Mouse (Mus musculus) intestine, postnatal 0 days (tissue): ENCODE results near the gene Ambra1. TPM values are rescaled to one million over a fixed set of nuclear protein-coding genes. Genes with fewer than 3 reads are reported as not detected.
A peak's percentile ranks its signal among the peaks of the same experiment; 100 is the strongest.

Source experiments
- ATAC-seq: fragments of 200-750 bp; cut with Nextera tagmentation; 2 replicates; pipeline ENCODE4 v1.8.0; 2017; ENCODE audit warnings: mild to moderate bottlenecking, moderate TSS enrichment, moderate library complexity
- H3K27ac ChIP-seq: fragments of 300-500 bp; sonication (generic); 2 replicates; pipeline ENCODE4 v1.5.1; 2014; ENCODE audit warnings: mild to moderate bottlenecking, low read depth, low read length, moderate library complexity
- H3K27me3 ChIP-seq: fragments of 300-500 bp; sonication (generic); replicated peaks from 2 replicates; pipeline ENCODE4 v1.6.1; 2014; ENCODE audit warnings: low read length, mixed read lengths; ENCODE audit not compliant: control insufficient read depth, insufficient read depth
- H3K36me3 ChIP-seq: fragments of 300-500 bp; sonication (generic); 2 replicates; pipeline ENCODE4 v1.6.1; 2014; ENCODE audit warnings: mild to moderate bottlenecking, moderate library complexity; ENCODE audit not compliant: control insufficient read depth, insufficient read depth
- H3K4me1 ChIP-seq: fragments of 300-500 bp; sonication (generic); replicated peaks from 2 replicates; pipeline ENCODE4 v1.6.1; 2014; ENCODE audit warnings: antibody characterized with exemption, low read length, mixed read lengths; ENCODE audit not compliant: control insufficient read depth, insufficient read depth
- H3K4me2 ChIP-seq: fragments of 300-500 bp; sonication (generic); replicated peaks from 2 replicates; pipeline ENCODE4 v1.6.1; 2014; ENCODE audit warnings: low read depth, mild to moderate bottlenecking, moderate library complexity
- H3K4me3 ChIP-seq: fragments of 300-500 bp; sonication (generic); 2 replicates; pipeline ENCODE4 v1.5.1; 2014; ENCODE audit warnings: low read depth, low read length
- H3K9ac ChIP-seq: fragments of 300-500 bp; sonication (generic); 2 replicates; pipeline ENCODE4 v1.6.1; 2014; ENCODE audit warnings: mild to moderate bottlenecking, low read depth, low read length
- H3K9me3 ChIP-seq: fragments of 300-500 bp; sonication (generic); 2 replicates; pipeline ENCODE4 v1.6.1; 2016; ENCODE audit warnings: mixed run types; ENCODE audit not compliant: control insufficient read depth
- CTCF ChIP-seq: sonication (generic); IDR thresholded peaks from 2 replicates; pipeline ENCODE4 v1.5.1; 2016; ENCODE audit warnings: low read depth, mild to moderate bottlenecking, control low read depth, antibody characterized with exemption, moderate library complexity
- WGBS: fragments of 180-500 bp; shearing (Covaris S2); extraction: QIAGEN DNeasy Blood & Tissue Kit; methylation state at CpG from one replicate; pipeline ENCODE4 v1.1.7; 2014; 5-methylcytosine and 5-hydroxymethylcytosine counted together
- polyA plus RNA-seq: library from polyadenylated mRNA; unstranded; fragments of >200 nt; fragmentation: Nextera tagmentation; extraction: Ambion mirVana; gene quantifications from 2 replicates; pipeline ENCODE4 v1.2.1, GENCODE M21; 2015

Gene Ambra1
- polyA plus RNA-seq, 1 experiment from 2014 or later = 5.5 TPM

DNA sequence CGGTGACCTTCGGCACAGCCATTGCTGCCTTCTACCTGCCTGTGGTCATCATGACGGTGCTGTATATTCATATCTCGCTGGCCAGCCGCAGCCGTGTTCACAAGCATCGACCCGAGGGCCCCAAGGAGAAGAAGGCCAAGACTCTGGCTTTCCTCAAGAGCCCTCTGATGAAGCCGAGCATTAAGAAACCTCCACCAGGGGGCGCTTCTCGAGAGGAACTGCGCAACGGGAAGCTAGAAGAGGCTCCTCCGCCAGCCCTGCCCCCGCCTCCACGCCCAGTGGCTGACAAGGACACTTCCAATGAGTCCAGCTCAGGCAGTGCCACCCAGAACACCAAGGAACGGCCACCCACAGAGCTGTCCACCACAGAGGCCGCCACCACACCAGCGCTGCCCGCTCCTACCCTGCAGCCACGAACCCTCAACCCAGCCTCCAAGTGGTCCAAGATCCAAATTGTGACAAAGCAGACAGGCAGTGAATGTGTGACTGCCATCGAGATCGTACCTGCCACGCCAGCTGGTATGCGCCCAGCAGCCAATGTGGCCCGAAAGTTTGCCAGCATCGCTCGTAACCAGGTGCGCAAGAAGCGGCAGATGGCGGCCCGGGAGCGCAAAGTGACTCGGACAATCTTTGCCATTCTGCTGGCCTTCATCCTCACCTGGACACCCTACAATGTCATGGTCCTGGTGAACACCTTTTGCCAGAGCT, 198.0 kb downstream of the Ambra1 start:
- TF ChIP-seq CTCF = peak; percentile 82
- Histone ChIP-seq H3K4me1 (peaks cover 15% of the 10 kb centered on the region), H3K27me3 (peaks cover 14% of the 10 kb centered on the region), H3K4me3 (no peak overlapping the region), H3K36me3 (0 out of 2 replicates have a peak, but pooled peaks cover 3% of the 10 kb centered on the region), H3K27ac (no peak overlapping the region), H3K9ac (no peak overlapping the region), H3K4me2 (peak overlapping the region; percentile 51), H3K9me3 (no peaks in the 10 kb centered on the region)
- WGBS = 41% methylated on average over 34 of the region's 34 CpGs
- peak; percentile 18; the same call in 1 of the 2 replicates for ATAC-seq

GRCm38 (mm10) chr2:91928534-91929350, 198.8 kb downstream of the Ambra1 start:
- WGBS = 74% methylated on average over 23 of the region's 23 CpGs
- peaks cover 7% of the 10 kb centered on the region for H3K27me3 ChIP-seq
- peaks cover 7% of the 10 kb centered on the region for H3K4me1 ChIP-seq
- no peak overlapping the region for H3K27ac ChIP-seq
- no peak overlapping the region for H3K4me2 ChIP-seq
- H3K9me3 ChIP-seq = no peaks in the 10 kb centered on the region
- H3K4me3 ChIP-seq = no peak overlapping the region
- H3K36me3 ChIP-seq = peaks cover 10% of the 10 kb centered on the region
- no peak overlapping the region for H3K9ac ChIP-seq
- no peak; the same call in 1 of the 2 replicates for TF ChIP-seq CTCF
- ATAC-seq = no peak

- Histone ChIP-seq H3K36me3 (peaks cover 17% of the 10 kb centered on the region), H3K9me3 (no peaks in the 10 kb centered on the region), H3K27me3 (peaks cover 6% of the 10 kb centered on the region; the same call in 1 of the 2 replicates), H3K4me3 (no peak overlapping the region), H3K9ac (no peak overlapping the region), H3K4me2 (no peak overlapping the region), H3K4me1 (peaks cover 6% of the 10 kb centered on the region; the same call in 1 of the 2 replicates), H3K27ac (no peak overlapping the region)
- no peak for ATAC-seq
- whole genome bisulfite sequencing = 73% methylated on average over 3 of the region's 3 CpGs
- TF ChIP-seq CTCF = no peak
Observed at GRCm38 (mm10) chr2:91929455-91929854, 199.5 kb downstream of the Ambra1 start.

- no peak overlapping the region for H3K27ac ChIP-seq
- no peak overlapping the region; the same call in 1 of the 2 replicates for H3K4me3 ChIP-seq
- peaks cover 22% of the 10 kb centered on the region for H3K36me3 ChIP-seq
- peak overlapping the region; percentile 65 for H3K4me2 ChIP-seq
- no peaks in the 10 kb centered on the region for H3K9me3 ChIP-seq
- no peak for ATAC-seq
- peaks cover 6% of the 10 kb centered on the region; the same call in 1 of the 2 replicates for H3K4me1 ChIP-seq
- peak; percentile 84 for TF ChIP-seq CTCF
- WGBS = 23% methylated on average over 12 of the region's 12 CpGs
- no peak overlapping the region for H3K9ac ChIP-seq
- peaks cover 2% of the 10 kb centered on the region; the same call in 1 of the 2 replicates for H3K27me3 ChIP-seq
Observed at GRCm38 (mm10) chr2:91929936-91930335, 200.0 kb downstream of the Ambra1 start.

GRCm38 (mm10) chr2:91930761-91931291, 200.9 kb downstream of the Ambra1 start:
- H3K36me3 ChIP-seq = peaks cover 31% of the 10 kb centered on the region
- H3K4me2 ChIP-seq = peak overlapping the region; percentile 65
- peak overlapping the region; percentile 49 for H3K4me3 ChIP-seq
- H3K4me1 ChIP-seq = peaks cover 6% of the 10 kb centered on the region; the same call in 1 of the 2 replicates
- WGBS = 10% methylated on average over 22 of the region's 23 CpGs
- no peaks in the 10 kb centered on the region for H3K9me3 ChIP-seq
- H3K9ac ChIP-seq = peak overlapping the region; percentile 56
- H3K27ac ChIP-seq = no peak overlapping the region
- no peak for TF ChIP-seq CTCF
- ATAC-seq = no peak
- no peaks in the 10 kb centered on the region for H3K27me3 ChIP-seq
